Mouse (Mus musculus): ENCODE results near the gene Gm28308.

Gene Gm28308

GRCm38 (mm10) chr6:52155471-52155870 lies 57.7 kb downstream of the Gm28308 start:
- no peak for DNase-seq (ENCODE audit: low spot score in 2 of 2)

- no peak for DNase-seq (ENCODE audit: low spot score in 2 of 2)
Observed at GRCm38 (mm10) chr6:52154044-52154443, 59.1 kb downstream of the Gm28308 start.

- no peak for DNase-seq (ENCODE audit: low spot score in 2 of 2)
Observed at GRCm38 (mm10) chr6:52153270-52153669, 59.9 kb downstream of the Gm28308 start.

- DNase-seq (ENCODE audit: low spot score in 2 of 2): no peak
Observed at GRCm38 (mm10) chr6:52152226-52153193, 60.6 kb downstream of the Gm28308 start.

- DNase-seq (ENCODE audit: low spot score in 2 of 2): no peak
Observed at GRCm38 (mm10) chr6:52151571-52151970, 61.6 kb downstream of the Gm28308 start.

DNA sequence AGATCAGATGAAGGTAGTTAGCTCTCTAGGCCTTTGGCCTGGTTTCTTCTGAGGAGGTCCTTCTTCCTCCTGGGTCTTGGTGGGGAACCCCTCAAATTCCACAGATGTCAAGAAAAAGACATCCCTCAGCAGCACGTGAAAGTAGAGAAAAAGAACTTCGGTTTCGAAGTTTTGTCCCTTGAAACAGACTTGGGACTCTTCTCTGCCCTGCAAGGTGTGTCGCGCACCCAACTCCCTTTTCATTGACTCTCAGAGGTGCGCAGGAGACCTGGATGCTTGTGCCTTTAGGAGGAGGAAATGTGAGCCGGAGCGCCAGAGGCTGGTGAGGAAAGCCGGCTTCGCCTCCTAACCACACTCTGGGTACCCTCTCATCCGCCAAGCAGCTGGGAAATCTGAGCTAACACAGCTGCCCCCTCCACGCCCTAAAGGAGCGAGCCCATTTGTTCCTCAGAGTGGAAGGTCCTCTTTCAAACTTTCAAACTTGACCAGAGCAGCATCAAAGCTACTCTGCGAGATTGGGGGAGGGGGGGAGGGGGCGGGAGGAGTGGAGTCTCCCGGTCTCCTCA lies 62.7 kb downstream of the Gm28308 start:
- DNase-seq (ENCODE audit: low spot score in 2 of 2): no peak

DNA sequence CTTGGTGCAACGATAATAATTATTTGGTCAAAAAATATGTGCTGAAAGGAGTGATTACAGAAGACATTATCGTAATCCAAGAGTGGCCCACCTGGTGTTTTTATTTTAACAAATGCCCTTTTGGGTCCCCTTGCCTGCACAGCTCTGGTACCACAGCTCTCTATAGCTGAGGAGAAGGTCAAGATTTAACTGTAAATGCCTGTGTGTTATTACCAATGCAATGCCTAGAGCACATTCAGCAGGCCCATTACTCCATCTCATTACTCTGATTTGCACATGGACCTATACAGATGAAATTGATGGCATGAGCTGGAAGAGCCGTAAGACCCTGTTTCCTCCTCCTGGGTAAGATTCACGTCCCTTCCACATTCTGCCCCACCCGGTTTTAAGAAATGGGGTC lies 74.0 kb downstream of the Gm28308 start:
- DNase-seq (ENCODE audit: low spot score in 2 of 2): no peak

DNA sequence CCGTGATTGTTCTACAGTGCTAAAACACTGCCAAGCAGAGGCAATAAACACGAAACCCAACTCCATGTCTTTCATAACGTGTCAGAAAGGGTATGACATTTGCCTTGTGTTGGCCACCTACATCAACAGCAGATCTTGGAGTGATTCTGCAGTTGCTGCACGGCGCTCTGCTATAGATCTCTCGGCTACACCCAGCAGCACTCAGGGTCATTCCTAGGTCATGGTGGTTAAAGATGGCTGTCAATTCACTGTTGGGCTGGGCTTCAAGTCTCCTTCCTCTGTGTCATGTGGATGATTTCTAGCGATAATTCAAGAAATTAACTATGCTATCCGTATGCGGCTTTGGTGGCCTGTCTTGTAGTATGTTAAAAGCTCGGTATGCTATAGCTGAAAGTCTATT lies 74.6 kb downstream of the Gm28308 start:
- no peak for DNase-seq (ENCODE audit: low spot score in 2 of 2)

GRCm38 (mm10) chr6:52137841-52138535 lies 75.2 kb downstream of the Gm28308 start:
- no peak for DNase-seq (ENCODE audit: low spot score in 2 of 2)

DNA sequence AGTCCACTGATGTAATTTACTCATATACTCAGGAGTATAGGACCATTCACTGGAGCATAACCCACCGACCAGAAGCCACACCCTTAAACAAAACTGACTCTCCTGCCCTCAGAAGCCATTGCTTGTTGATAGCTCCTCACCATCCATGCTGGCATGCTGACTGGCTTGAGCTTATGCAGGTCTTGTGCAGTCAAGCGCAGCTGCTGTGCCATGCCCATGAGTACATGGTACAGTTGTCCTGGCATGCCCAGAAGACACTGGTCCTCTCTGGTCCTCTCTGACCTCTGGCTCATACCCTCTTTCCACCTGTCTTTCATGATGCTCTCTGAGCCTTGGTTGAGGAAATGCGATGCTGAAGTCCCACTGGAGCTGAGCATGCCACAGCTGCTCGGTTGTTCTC lies 89.5 kb downstream of the Gm28308 start:
- DNase-seq (ENCODE audit: low spot score in 2 of 2): no peak

DNA sequence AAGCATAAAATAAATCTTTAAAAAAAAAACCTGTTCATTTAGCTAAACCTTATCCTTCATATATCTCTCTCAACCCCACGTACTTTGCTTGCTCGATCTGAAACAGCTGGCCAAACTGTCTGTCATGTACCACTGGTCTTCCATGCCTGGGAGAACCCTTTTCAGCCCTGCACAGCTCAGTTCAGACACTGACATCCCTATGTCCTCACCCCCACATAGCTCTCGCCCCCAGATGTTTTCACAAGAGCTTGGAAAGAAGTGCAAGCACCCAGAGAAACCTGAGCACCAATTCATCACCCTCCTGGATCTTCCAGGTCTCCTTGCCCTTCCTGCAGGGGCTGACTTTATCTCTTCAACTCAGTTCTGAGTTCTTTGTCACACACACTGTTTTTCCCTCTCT lies 92.0 kb downstream of the Gm28308 start:
- DNase-seq (ENCODE audit: low spot score in 2 of 2): no peak

- DNase-seq (ENCODE audit: low spot score in 2 of 2): no peak
Observed at GRCm38 (mm10) chr6:52118903-52119635, 94.1 kb downstream of the Gm28308 start.

DNA sequence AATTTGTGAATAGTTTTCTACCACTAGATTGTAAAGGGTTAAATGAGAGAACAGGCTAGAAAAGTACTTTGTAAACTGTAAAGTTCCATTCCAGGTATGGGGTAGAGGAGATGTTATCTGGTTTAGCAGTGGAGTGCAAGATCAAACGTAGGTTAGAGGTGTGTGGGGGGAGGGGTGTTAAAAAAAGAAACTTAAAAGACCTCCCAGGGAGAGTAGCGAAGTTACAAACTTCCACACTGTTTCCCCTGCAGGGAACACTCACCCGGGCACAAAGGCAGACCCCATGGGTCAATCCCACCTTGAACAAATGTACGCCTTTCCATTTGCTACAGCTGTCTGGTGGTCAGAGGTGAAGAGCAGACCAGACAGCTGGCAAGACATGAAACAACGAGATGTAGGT lies 97.2 kb downstream of the Gm28308 start:
- DNase-seq (ENCODE audit: low spot score in 2 of 2): no peak
